Mouse (Mus musculus): Measurements from ENCODE around the gene Dglucy.

- TF ChIP-seq CTCF (IDR thresholded peaks at IDR 0.05; ENCODE audit: insufficient read depth, low read length) = no peak
- TF ChIP-seq POLR2A (IDR thresholded peaks at IDR 0.05; ENCODE audit: borderline replicate concordance, extremely low read depth, low read depth, low read length) = no peak
Measured at GRCm38 (mm10) chr12:100816906-100817305, 38.0 kb downstream of the Dglucy start.

Measured in lung, adult 2 months (tissue).